ENCODE assay signal across 33 mouse cellular contexts in the genomic region with DNA sequence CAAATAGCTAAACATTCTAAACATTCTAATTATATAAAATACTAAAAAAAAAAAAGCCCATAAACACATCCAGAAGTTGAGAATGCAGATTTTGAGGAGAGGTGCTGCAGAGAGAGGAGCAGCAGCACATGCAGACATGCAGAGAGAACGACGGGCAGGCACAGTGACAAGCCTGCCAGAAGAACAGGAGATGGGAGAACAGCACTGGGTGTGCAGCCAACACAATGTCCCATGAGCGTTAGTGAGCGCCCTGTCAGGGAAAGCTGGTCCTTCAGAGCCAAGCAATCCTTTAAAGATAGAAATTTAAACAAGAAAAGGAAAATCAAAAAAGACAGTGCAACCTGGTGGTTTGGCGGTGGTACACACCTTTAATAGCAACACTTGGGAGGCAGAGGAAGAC. TPM values are rescaled to one million over a fixed set of nuclear protein-coding genes. Genes with fewer than 3 reads are reported as not detected.
DNase-seq lines count a peak whose midpoint lies in the region; ATAC-seq and TF ChIP-seq lines count a peak whose summit lies in the region.
"Had no signal": no experiment of that assay in that cellular context is flagged by ENCODE, and none has a peak within 500 bp of the region (broad histone marks: within the 10 kb centered on the region; RNA-seq: fewer than 3 reads in every experiment).

No protein-coding gene starts in this region.

- no peak for TF ChIP-seq CTCF in cortical plate, adult 2 months (IDR thresholded peaks at IDR 0.05; ENCODE audit: extremely low read depth, insufficient read depth, low read length)

- no peak overlapping the region for H3K27ac ChIP-seq in intestine, embryonic 14.5 days (ENCODE audit: low read depth)
- H3K27ac ChIP-seq in intestine, embryonic 16.5 days (ENCODE audit: low read length): no peak overlapping the region
- H3K27ac ChIP-seq in cortical plate, adult 2 months (ENCODE audit: insufficient read depth, low read length): peak overlapping the region; percentile 59; the same call in 1 of the 2 replicates
- H3K27ac ChIP-seq: embryonic facial prominence, embryonic 12.5 days; forebrain, embryonic 10.5 days; forebrain, embryonic 15.5 days; heart, embryonic 15.5 days; intestine, embryonic 15.5 days; kidney, postnatal 0 days; liver, embryonic 14.5 days; macrophage; midbrain, embryonic 13.5 days; neural tube, embryonic 13.5 days; stomach, postnatal 0 days had no signal

- no peak for TF ChIP-seq POLR2A in cortical plate, adult 2 months (IDR thresholded peaks at IDR 0.05; ENCODE audit: extremely low read depth, insufficient read depth, low read length)

- peaks cover 8% of the 10 kb centered on the region for H3K4me1 ChIP-seq in intestine, embryonic 14.5 days (replicated peaks; ENCODE audit: control insufficient read depth, insufficient read depth, low read length)
- no peaks in the 10 kb centered on the region for H3K4me1 ChIP-seq in intestine, embryonic 16.5 days (ENCODE audit: control insufficient read depth, insufficient read depth, low read length)
- no peaks in the 10 kb centered on the region for H3K4me1 ChIP-seq in cortical plate, adult 2 months (ENCODE audit: control insufficient read depth, insufficient read depth, low read length)
- H3K4me1 ChIP-seq: embryonic facial prominence, embryonic 12.5 days; forebrain, embryonic 15.5 days; heart, embryonic 15.5 days; midbrain, embryonic 13.5 days; neural tube, embryonic 13.5 days had no signal

- 93% methylated on average over 5 of the region's 5 CpGs for WGBS in intestine, embryonic 14.5 days
- WGBS in intestine, embryonic 16.5 days: 94% methylated on average over 5 of the region's 5 CpGs

- no peak overlapping the region for H3K4me3 ChIP-seq in intestine, embryonic 14.5 days (ENCODE audit: low read depth, low read length)
- H3K4me3 ChIP-seq in intestine, embryonic 16.5 days (ENCODE audit: low read length): no peak overlapping the region
- no peak overlapping the region for H3K4me3 ChIP-seq in cortical plate, adult 2 months (ENCODE audit: insufficient read depth, low read length)
- H3K4me3 ChIP-seq: embryonic facial prominence, embryonic 12.5 days; forebrain, embryonic 10.5 days; forebrain, embryonic 15.5 days; heart, embryonic 15.5 days; intestine, embryonic 15.5 days; midbrain, embryonic 13.5 days; neural tube, embryonic 13.5 days had no signal

- H3K36me3 ChIP-seq in intestine, embryonic 14.5 days (ENCODE audit: control insufficient read depth, insufficient read depth, low read length): peaks cover 79% of the 10 kb centered on the region
- peaks cover 11% of the 10 kb centered on the region for H3K36me3 ChIP-seq in intestine, embryonic 16.5 days (ENCODE audit: control insufficient read depth, insufficient read depth, low read length)

- H3K9me3 ChIP-seq in intestine, embryonic 14.5 days (ENCODE audit: control insufficient read depth, low read length): no peaks in the 10 kb centered on the region
- H3K9me3 ChIP-seq in intestine, embryonic 16.5 days (ENCODE audit: control insufficient read depth, low read length): no peaks in the 10 kb centered on the region
- H3K9me3 ChIP-seq: embryonic facial prominence, embryonic 12.5 days; forebrain, embryonic 15.5 days; heart, embryonic 15.5 days; intestine, embryonic 15.5 days; midbrain, embryonic 13.5 days had no signal

- H3K4me2 ChIP-seq in intestine, embryonic 14.5 days (ENCODE audit: low read length): no peak overlapping the region
- no peak overlapping the region for H3K4me2 ChIP-seq in intestine, embryonic 16.5 days (ENCODE audit: low read depth, low read length)
- H3K4me2 ChIP-seq: embryonic facial prominence, embryonic 12.5 days; forebrain, embryonic 15.5 days; heart, embryonic 15.5 days; intestine, embryonic 15.5 days; midbrain, embryonic 13.5 days; neural tube, embryonic 13.5 days had no signal

- ATAC-seq in intestine, embryonic 14.5 days (replicated peaks; ENCODE audit: low FRiP score, low TSS enrichment, low read depth): no peak
- no peak for ATAC-seq in intestine, embryonic 16.5 days
- ATAC-seq: forebrain, embryonic 15.5 days; hindbrain, embryonic 16.5 days; intestine, embryonic 15.5 days; midbrain, embryonic 13.5 days had no signal

- DNase-seq in gastrocnemius, adult 18-20 months (ENCODE audit: low spot score): peak; percentile 57
- no peak for DNase-seq in gastrocnemius, adult 8-10 months (ENCODE audit: low spot score in 2 of 2)
- DNase-seq in intestine, embryonic 14.5 days (ENCODE audit: low spot score): peak; percentile 10
- peak; percentile 50 for DNase-seq in brain, adult 2 months (ENCODE audit: low read depth, low spot score)
- no peak for DNase-seq in thymus, postnatal 0 days (ENCODE audit: low spot score)
- DNase-seq: adrenal gland, adult 8-10 months; B cell, adult 2 months; cerebellum, adult 9-10 months; cerebellum, postnatal 36 days; embryo, embryonic 11 days; kidney, adult 8-10 months; kidney, postnatal 4 days; liver; lung, adult 2 months; lung, postnatal 10 days; right cerebral cortex, postnatal 14 days; spleen, adult 18-20 months; thymus, adult 2 months; thymus, postnatal 4 days had no signal

- H3K9ac ChIP-seq in intestine, embryonic 14.5 days (ENCODE audit: low read length): no peak overlapping the region
- no peak overlapping the region for H3K9ac ChIP-seq in intestine, embryonic 16.5 days (ENCODE audit: low read depth, low read length)
- H3K9ac ChIP-seq: embryonic facial prominence, embryonic 12.5 days; forebrain, embryonic 15.5 days; heart, embryonic 15.5 days; intestine, embryonic 15.5 days; liver, embryonic 14.5 days; midbrain, embryonic 13.5 days; neural tube, embryonic 13.5 days had no signal

- H3K27me3 ChIP-seq in intestine, embryonic 14.5 days (replicated peaks; ENCODE audit: control insufficient read depth, insufficient read depth, low read length): no peaks in the 10 kb centered on the region
- no peaks in the 10 kb centered on the region for H3K27me3 ChIP-seq in intestine, embryonic 16.5 days (replicated peaks; ENCODE audit: control insufficient read depth, insufficient read depth, low read length)
- H3K27me3 ChIP-seq: embryonic facial prominence, embryonic 12.5 days; forebrain, embryonic 15.5 days; heart, embryonic 15.5 days; intestine, embryonic 15.5 days; midbrain, embryonic 13.5 days; neural tube, embryonic 13.5 days had no signal

RNA-seq across cellular contexts. Expression of a gene that starts 34.5 kb away (rescaled TPM):
- 1 to 10 TPM; 4.8 to 5.2 TPM for total RNA-seq in gastrocnemius, adult 18-20 months (2021)
- 1 to 10 TPM; 4.2 to 6.6 (median 5.0) TPM for total RNA-seq in gastrocnemius, adult 8-10 months (2022)
- polyA plus RNA-seq in intestine, embryonic 14.5 days (2014; fragmentation: Nextera tagmentation; extraction: Ambion mirVana): 64.8 and 70.6 TPM in 2 replicates
- polyA plus RNA-seq in intestine, embryonic 16.5 days (2015; fragmentation: Nextera tagmentation; extraction: Ambion mirVana): 41.0 and 45.7 TPM in 2 replicates
- polyA plus RNA-seq in cortical plate, adult 2 months (2012; rRNA removed): 31.2 and 31.8 TPM in 2 replicates
- 53.2 and 57.2 TPM in 2 replicates for polyA plus RNA-seq in thymus, postnatal 0 days (2015; fragmentation: Nextera tagmentation; extraction: Ambion mirVana)

Comparison
In these comparisons a context has a peak if more than half of its experiments do, and no peak if none do; other contexts are left out.
1. DNase-seq: peak in gastrocnemius, adult 18-20 months (single experiment), intestine, embryonic 14.5 days (single experiment) and brain, adult 2 months (single experiment); none in gastrocnemius, adult 8-10 months (0 of 2) and thymus, postnatal 0 days (single experiment).